Mouse (Mus musculus): ENCODE results near the gene Emcn.

Emcn gene

DNA sequence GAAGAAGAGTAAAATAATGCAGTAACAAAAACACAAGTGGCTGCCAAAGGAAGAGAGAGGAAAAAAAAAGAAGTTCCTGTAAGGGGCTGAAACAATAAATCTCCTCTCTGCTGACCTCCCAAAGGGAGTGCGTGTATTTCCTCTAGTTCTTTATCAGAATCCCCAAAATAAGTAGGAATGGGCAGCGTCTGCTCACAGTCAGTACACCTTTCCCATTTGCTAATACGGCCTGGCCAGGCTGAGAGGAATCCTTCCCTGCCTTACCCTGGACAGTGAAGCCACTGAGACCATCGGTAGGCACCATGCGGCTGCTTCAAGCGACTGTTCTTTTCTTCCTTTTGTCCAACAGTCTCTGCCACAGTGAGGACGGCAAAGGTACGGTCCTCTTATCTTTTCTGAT is at the start of gene Emcn:
Gene Emcn (plus strand): TSS at position 130 of the 400 bp plus-strand sequence.
- no peak for DNase-seq (ENCODE audit: low read depth, low spot score)

DNA sequence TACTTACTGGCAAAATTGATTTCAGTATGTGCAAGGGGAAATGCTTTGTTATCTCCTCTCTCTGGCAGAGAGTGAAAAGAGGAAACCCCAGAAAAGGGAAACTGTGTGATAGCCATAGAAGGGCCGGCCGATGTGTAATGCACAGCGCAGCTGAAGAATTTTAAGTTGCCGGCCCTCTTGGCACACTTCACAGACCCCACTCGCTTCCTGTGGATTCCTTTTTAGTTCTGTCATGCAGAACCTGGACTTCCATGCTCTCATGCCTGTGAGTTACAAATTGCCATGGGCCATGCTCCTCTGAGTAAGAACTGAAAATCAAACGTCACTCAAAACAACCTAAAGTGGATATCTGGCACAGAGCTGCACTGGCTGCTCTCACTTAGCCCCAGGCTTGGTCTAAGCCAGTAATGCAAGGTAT is 47.7 kb upstream of the Emcn start:
- DNase-seq (ENCODE audit: low read depth, low spot score): no peak

DNA sequence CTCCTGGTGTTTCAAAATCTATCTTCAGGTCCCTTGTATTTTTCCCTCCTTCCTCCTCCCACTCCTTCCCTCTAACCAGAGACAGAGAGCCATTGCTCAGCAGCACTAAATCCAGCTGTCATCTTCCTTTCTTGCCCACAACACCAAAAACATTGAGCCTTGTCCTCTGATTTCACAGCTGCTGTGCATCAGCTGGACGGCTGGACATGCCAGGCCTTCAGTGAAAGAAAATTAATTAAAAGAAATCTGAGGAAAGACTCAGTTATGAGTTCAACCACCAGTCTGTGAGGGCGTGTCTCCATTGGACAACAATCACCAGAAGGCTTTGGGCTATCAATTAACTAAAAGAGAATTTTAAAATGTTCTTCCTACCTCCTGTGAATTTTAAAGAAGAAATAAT is 42.6 kb upstream of the Emcn start:
- DNase-seq (ENCODE audit: low read depth, low spot score): no peak

DNA sequence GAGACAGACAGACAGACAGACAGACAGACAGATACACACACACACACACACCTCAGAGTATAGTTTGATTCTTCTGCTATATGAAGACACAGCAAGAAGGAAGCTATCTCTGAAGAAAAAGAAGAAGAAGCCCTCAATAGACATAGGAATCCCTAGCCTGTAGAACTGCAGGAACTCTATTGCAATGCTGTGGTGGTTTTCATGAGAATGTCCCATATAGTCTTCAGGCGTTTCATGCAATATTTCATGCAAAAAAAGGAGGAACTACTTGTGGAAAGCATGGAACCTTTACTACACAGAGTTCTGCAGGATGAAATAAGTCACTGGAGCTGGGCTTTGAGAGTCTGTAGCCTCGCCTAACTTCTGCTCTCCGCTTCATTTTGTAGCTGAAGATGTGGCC is 40.7 kb upstream of the Emcn start:
- DNase-seq (ENCODE audit: low read depth, low spot score): no peak

DNA sequence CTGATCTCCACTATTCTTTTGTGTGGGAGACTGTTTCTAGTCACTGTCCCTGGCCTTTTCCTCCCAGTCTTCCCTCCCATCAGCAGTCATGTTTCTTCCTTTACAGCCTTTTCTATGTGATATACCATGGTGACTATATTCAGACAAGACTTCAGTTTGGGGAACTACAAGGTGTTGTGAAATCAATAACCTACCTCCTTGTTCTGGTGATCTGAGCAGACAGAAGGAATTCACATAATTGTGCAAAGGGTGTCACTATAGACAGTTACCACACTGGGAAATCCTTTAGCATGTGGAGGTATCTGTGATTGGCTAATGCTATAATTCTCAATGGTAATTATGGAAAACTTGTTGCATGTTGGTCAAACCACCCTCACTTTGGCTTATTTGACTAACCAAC is 39.7 kb upstream of the Emcn start:
- no peak for DNase-seq (ENCODE audit: low read depth, low spot score)

DNA sequence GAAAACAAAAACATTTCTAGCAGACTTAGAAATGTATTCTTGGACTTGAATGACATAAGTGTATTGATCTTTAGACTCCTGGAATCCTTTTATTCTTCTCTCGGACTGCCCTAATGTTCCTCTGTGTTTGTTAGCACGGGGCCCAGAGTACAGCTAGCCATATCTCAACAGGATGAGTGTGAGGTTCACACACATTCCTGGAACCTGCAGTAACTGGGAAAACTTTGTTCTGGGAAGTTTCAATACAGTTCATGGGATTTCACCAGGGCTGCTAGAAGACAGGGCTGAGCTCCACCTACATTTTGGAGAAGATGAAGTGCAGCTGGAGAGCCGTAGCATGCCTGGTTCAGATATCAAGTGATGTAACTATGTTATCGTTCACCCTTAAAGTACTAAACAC is 38.1 kb upstream of the Emcn start:
- no peak for DNase-seq (ENCODE audit: low read depth, low spot score)

DNA sequence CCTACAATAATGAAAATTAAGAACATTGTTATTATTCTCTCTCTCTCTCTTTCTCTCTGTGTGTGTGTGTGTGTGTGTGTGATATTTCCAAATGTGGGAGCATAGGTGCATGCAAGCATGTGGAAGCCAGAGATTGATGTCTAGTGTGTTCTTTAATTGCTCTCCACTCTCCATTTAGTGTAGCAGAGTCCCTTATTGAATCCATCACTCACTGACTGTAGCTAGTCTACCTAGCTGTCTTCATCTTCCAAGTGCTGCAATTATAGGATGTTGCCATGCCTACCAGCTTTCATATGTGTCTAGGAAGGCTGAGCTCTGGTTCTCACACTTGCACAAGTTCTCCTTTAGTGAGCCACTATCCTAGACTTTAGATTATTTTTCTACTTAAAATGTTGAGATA is 30.9 kb upstream of the Emcn start:
- DNase-seq (ENCODE audit: low read depth, low spot score): no peak

DNA sequence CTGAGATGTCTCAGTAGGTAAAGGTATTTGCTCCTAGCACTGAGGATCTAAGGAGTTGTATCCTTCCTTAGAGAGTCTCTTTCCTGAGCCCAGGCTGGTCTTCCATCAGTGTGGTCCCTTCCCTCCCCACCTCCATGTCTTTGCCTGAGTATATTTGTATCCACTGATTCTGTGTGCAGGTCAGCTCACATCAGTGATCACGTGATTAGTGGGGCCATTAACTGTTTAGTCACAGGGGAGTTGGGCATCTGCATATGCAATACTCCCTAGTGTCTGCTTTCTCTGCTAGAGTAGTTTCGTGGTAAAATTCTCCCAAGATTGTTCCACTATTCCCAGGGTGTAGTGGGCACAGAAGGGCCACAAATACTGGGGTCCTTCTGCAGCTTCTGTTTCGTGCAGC is 28.3 kb upstream of the Emcn start:
- DNase-seq (ENCODE audit: low read depth, low spot score): no peak

DNA sequence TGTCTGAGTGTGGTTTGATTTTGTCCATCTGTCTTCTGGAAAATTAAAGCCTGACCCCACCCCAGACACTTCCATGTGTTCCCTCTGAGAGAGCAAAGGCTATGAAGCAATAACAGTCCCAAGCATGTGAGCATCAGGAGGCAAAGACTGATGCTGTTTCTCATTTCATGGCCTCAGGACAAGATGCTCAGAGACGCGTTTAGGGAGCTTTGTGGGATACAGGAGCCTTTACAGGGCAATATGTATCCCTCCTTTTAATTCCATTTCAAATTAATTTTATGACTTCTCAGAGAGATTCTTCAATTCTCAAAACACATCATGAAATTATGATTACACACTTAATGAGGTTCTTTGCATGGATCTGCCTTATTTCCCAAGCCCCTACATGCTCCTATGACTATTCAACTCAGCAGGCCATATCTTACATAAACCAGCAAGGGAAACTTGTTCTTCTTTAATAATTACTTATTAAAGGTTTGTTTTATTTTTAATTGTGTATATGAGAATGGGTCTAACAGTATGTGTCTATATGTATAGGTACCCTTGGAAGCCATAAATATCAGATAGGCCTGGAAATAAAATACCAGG is 27.0 kb upstream of the Emcn start:
- DNase-seq (ENCODE audit: low read depth, low spot score): no peak

DNA sequence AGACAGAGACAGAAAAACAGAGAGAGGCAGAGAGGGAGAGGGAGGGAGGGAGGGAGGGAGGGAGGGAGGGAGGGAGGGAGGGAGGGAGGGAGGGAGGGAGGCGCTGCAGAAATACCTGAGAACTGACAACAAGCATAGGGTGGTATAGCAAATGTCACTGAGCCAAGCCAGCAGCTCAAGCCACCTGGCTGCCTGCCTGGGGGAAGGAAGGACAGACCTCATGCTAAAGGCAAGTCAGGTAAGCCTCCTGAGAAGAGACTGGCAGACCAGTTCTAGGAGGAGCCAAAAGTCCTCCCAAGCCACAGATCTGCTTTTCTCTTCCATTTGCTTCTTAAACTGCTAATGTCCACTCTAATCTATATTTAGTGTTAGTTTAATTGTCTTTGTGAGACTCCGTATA is 22.5 kb upstream of the Emcn start:
- DNase-seq (ENCODE audit: low read depth, low spot score): no peak

DNA sequence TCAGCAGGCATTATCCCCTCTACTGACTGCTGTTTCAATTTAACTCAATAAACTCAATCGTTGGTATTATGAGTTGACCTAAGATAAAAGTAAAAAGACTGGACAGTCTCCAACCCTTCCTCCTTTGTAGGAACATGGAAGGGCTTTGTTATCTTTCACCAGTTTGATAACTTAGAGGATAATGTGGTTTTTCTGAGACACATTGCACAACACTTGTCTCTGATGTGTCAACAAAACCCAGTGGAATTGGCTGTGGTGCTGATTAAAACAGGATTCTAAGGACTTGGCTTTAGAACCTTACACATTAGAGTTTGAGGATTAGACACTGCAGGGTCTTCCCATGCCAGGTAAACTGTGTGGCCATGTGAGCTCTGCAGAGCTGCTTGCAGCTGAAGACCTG is 20.9 kb upstream of the Emcn start:
- no peak for DNase-seq (ENCODE audit: low read depth, low spot score)

DNA sequence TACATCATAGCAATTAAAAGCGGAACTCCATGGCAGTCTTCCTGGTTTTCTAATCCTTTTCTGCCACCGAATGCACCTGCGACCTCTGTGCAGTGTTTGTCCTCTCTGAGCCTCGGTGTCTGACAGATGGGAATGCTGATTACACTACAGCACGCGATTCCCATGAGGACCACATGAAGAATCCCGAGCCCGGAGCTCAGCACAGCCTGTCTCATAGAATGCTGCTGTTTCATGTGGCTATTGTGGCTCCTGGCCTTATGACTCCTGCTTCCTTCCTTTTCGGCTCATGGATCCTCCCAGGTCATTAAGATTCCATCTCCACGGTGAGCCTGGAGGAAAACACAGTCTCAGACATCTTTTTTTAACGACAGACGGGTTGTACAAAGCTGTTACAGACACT is 18.6 kb upstream of the Emcn start:
- peak; percentile 54 for DNase-seq (ENCODE audit: low read depth, low spot score)

DNA sequence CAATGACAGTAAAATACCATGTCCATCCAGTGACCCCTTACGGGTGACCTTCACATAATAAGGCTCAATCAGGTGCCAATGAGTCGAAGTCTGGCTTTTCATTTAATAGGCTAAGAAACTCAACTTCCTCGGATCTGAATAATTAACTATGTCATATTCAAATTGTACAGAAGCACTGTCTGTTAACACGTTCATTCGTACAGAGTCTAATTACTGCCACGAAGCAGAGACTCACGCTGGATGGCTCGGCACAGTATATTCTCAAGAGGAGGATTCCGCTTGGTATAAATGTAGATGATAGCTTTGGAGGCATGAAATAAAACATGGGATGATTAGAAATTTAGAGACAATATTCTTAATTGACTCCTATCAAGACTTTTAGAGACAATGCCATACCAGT is 11.0 kb upstream of the Emcn start:
- DNase-seq (ENCODE audit: low read depth, low spot score): no peak

DNA sequence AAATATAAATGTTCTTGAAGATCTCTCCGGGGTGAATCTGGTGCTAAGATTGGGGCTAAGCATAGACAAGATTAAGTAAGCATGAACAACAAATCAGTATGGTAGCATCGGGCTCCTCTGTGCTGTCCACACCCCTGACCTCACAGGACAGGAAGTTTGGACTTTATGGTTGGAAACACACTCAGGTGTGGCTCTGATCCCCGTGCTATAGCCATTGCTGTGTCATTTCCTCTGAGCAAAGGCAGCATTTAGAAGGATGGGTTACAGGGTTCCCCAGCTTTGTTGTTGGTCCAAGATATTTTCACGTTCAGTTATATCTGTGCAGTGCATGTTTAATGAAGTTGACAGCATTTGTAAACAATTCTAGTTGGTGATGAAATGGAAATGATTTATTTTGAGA is 9.9 kb upstream of the Emcn start:
- no peak for DNase-seq (ENCODE audit: low read depth, low spot score)

DNA sequence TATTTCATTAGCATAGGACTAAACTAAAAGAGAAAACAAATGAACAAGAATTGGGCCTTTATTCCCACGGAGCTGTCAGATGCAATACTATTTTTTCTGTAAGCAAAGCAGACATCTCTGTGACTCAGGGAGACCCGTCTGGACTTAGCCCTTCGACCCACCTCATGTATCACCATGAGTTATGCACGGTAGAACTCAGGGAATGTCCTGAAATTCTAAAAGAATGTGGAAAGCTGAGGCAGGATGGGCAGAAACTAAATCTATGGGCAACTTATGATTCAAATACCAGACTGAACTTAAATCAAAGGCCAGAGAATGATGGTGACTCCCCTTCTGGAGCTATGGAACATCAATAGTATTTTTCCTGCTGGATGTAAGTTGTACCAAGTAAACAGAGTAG is 8.3 kb upstream of the Emcn start:
- no peak for DNase-seq (ENCODE audit: low read depth, low spot score)

DNA sequence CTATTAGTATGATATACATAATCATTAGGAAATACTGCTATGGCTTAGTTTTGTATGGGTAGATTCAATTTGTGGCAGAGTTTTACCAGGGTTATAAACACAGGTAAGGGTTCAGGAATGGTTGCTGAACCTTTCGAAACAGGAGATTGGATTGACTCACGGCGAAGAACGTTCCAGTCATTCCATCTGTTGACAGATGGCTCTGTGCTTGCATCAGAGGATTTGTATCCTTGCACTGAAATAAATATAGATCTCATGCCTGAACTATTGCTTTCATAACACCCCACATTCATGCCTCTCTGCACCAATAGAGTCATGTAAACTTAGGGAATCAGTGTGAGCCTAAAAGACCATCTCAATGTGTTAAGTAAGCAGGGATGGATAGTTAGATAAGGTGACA is 4.9 kb upstream of the Emcn start:
- no peak for DNase-seq (ENCODE audit: low read depth, low spot score)

DNA sequence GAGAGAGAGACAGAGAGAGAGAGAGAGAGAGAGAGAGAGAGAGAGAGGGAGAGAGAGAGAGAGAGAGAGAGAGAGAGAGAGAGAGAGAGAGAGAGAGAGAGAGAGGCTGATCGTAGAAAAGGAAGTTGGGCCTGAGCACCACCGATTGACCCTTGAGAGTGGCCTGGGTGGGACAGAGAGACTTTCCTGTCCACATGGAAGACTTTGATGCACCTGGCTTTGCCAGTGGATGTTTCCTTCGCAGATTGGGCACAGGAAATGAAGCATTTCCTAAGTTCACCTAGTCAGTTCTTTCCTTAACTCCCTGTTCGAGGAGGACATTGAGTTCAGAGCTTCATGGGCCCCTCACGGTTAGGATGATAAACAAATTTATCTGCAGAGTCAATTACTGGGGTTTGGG is 2.6 kb downstream of the Emcn start:
- DNase-seq (ENCODE audit: low read depth, low spot score): no peak

DNA sequence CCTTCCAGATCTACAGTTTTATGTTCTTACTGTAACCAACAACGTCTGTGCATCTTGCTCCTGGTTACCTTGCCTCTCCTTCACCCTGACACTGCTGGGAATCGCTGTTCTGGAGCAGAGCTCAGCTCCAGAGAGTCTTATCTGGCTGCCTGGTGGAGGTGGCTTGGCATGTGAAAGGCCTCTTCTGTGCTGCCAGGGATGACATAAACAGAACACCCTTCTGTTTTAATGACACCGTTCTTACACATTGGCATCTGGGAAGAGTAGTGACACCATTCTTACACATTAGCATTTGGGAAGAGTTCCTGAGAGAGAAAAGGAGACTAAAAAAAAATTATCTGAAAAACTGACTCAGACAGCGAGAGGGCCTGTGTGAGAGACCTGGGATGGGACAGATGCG is 11.0 kb downstream of the Emcn start:
- DNase-seq (ENCODE audit: low read depth, low spot score): no peak

DNA sequence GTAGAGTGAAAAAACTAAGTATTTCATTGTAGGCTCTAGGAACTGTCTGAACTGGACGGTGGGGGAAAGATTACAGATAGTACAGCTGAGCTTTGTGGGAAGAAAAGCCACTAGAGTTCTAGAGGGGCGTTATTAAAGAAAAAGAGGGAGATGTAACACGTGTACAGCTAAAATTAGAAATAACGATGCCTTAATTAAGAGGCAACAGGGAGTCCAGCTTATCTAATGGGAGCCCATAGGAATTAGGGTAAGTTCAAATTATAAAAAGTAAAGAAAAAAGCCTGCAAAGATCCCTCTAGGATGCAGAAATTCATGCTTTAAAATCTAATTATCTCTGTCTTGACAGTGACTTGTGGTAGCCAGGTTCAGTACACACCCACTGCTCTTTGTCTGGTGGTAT is 15.8 kb downstream of the Emcn start:
- DNase-seq (ENCODE audit: low read depth, low spot score): no peak

DNA sequence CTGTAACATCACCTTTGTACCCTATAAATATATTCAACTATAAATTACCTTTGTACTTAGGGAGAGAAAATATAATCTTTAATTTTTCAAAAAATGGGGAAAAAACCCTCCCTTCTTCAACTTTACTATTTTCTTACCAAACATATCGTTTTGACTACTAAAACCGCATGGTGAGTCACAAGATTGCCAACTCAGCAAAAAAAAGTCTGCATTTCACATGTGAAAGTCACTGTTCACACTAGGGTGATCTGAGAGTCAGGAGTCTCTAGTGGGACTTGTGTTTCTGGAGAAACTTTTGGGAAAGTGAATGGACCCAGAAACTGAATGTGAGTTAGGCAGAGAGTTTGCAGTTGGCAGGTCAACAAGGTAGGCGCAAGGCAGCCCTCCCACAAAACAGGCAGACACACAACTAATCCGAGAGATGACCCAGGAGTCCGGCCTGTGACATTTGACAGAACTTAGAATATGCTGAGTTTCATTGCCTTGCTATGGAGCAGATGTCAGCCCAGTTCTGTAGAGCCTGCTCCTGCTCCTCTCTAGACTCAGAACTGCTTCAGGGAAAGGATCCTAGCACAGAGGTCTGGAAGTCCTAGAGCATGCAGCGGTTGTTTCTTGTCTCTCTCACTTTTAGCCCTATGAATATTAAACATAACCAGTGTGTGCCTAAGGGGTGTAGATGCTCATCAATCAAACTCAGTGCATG is 26.4 kb downstream of the Emcn start:
- DNase-seq (ENCODE audit: low read depth, low spot score): no peak

DNA sequence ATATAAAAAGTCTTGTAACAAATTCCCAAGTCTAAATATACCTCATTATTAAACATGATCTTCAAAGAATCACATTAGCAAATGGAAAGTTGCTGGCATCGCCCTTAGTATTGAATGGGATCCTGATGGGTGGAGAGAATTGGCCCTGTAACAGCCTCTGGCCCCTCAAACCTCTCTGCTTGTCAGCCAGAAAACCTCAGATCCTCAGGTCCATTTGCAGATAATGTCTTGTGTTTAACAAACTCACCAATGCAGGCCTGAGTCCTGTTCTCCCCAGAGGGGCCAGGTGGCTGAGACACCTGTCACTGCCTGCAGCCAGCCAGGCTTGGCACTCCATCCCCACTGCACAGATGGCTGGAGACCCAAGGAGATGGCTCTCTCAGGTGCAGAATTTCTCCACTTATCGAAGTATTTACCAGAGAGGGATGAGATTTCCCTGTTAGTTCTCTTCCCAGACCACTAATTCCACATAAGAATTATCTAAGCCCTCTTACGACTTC is 27.0 kb downstream of the Emcn start:
- DNase-seq (ENCODE audit: low read depth, low spot score): no peak

DNA sequence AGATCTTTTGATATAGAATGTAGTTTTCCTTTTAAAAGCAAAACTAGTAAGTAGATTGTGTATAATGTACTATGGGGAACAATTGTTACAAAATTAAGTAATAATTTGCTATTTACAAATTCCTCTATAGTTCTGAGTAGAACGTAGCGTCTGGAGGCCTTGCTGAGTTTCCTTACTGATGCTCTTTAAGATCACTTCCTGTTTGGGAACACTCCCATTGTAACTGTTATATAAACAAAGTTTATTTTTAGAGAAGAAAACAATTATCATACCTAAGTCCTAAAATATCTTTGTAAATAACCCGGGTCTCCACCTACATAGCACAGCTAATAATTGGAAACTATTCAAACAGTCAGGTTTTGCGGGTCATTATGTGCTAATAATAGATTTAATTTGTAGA is 32.0 kb downstream of the Emcn start:
- DNase-seq (ENCODE audit: low read depth, low spot score): no peak

DNA sequence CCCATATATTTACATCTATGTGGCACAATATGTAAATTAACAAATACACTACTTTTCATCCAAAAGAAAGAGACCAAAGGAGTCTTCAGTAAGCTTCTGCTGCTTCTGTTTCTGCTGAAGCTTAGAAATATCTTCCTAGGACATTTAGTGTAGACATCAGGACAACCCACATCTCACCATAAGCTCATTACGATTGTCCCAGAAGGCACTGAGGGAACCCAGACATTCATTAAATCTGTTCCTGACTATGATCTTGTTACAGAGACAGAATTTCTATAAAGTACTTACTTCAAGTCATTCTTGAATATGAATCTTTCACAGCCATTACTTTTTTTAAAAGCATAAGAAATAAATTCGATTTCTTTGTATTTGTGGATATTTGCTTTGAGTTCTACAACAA is 41.4 kb downstream of the Emcn start:
- DNase-seq (ENCODE audit: low read depth, low spot score): no peak

DNA sequence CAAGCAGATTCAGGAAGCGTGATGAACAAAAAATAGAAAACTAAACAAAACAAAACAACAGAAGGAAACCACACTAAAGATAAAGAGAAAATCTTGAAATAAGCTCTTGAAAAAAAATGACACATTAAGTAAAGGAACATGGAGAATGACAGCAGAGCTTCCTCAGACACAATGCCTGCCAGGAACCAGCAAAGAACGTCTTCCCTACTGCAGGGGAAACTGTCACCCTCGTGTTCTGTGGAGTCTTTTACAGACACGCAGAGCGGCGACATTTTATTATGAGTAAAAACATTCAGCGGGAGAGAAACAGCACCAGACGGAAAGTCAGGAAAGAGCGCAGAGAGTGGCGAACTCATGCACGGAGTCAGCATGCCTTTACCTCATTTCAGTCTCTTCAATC is 54.7 kb downstream of the Emcn start:
- DNase-seq (ENCODE audit: low read depth, low spot score): no peak
